Mouse (Mus musculus) ovary, adult 18-20 months (tissue): Measurements from ENCODE around the gene Kank3.

Experiments
- DNase-seq: peaks from one replicate; pipeline ENCODE4 v3.0.0; 2022; ENCODE audit warnings: low spot score, mixed read lengths

Gene Kank3

DNA sequence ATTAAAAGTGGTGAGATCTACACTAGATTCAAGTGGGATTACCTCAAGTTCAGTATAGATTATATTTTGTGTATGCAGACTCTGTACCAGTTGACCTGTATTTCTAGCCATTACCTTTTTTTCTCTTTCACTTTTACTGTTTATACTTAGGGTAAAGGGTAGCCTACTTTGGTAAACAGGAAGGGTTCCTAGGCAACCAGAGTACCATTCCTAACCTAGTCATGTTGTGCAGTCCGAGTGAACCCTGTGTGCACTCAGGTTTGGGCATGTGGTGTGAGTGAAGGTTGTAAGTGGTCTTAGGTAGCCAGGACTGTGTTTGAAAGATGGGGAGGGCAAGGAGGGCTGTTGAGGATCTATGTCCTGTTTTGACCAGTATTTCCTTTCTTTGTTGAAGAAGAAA, 41.0 kb downstream of the Kank3 start:
- DNase-seq: no peak

DNA sequence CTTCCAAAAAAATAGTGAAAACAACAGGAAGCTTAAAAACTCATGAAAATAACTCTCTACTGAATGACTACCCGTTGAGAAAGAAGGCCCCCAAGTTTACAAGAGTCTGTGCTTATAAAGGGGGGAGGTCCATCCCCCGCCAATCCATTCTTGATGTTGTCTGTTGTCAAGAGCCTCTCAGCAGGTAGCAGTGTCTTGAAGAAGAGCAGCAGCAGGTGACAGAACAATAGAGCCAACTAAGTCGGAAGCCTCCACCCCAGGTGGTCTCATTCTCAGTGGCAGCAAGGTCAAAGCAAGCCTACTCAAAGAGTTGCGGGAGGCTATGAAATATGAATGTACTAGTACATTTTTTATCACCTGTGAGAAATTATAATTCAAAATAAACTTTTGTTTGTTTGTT, 47.5 kb downstream of the Kank3 start:
- DNase-seq: no peak

DNA sequence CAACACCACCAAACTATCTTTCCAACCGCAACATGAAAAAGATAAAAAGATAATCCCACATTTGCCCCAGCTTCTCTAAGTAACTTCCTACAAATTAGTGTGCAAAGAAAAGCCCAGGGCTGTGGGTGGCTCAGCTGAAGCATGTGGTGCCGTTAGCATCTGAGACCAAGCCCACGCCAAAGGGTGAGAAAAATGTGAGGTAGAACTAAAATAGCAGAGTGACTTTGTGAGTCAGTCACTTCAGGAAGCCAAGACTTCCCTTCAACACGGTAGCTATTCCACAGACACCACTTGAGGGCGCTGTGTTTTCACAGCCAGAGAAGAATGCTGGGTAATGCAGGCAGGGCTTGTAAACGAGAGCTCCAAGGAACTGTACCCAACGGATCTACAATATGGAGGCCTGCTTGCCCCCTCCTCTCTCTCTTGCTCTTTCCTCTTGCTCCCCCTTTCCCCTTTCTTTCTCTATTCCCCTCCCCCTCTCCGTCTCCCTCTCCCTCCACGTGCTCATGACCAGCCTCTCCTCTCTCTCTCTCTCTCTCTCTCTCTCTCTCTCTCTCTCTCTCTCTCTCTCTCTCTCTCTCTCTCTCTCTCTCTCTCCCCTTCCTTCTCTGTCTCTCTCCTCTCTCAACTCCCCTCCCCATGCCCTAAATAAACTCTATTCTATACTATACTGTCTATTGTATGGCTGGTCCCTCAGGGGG, 55.2 kb downstream of the Kank3 start:
- DNase-seq: no peak
